Comparison of ENCODE assay signal across 8 mouse cellular contexts in genomic region chr2:6322938-6323521, GRCm38 (mm10). TPM values are rescaled to one million over a fixed set of nuclear protein-coding genes. Genes with fewer than 3 reads are reported as not detected.
DNase-seq lines count a peak whose midpoint lies in the region; ATAC-seq lines count a peak whose summit lies in the region.

No protein-coding gene starts in this region.

- under 1% methylated on average over 50 of the region's 70 CpGs for whole genome bisulfite sequencing in hindbrain, embryonic 14.5 days

- H3K27me3 ChIP-seq in hindbrain, embryonic 14.5 days (ENCODE audit: control insufficient read depth, insufficient read depth, low read length), result no peaks in the 10 kb centered on the region

- peak overlapping the region; percentile 80 for H3K4me2 ChIP-seq in hindbrain, embryonic 14.5 days (replicated peaks)

- ATAC-seq in hindbrain, embryonic 14.5 days (ENCODE audit: low FRiP score), result peak; percentile 82
- peak; percentile 33 for ATAC-seq in megakaryocyte, adult 5-6 weeks (ENCODE audit: poor library complexity, severe bottlenecking)

- H3K9ac ChIP-seq in hindbrain, embryonic 14.5 days, result peak overlapping the region; percentile 99

- intact Hi-C loops in left cerebral cortex, postnatal 10 days (cut with DNase I), result loop anchor here (2.0 kb wide), 1 partner anchor 102 kb away; no protein-coding TSS in a partner anchor

- no peaks in the 10 kb centered on the region for H3K9me3 ChIP-seq in hindbrain, embryonic 14.5 days (ENCODE audit: control insufficient read depth, low read length)

- peak; percentile 33 for DNase-seq in T-cell, adult 2 months (ENCODE audit: low spot score)
- DNase-seq in cerebellum, adult 9-10 months, result peak; percentile 55
- peak; percentile 23 to 26 for DNase-seq in frontal cortex, postnatal 14 days (ENCODE audit: low spot score in 2 of 2)
- DNase-seq in hindbrain, embryonic 14.5 days (ENCODE audit: low spot score), result peak; percentile 48
- peak; percentile 22 to 82 for DNase-seq in left cerebral cortex, postnatal 10 days (ENCODE audit: extremely low spot score in 1 of 2, low spot score in 2 of 2)
- peak; percentile 31 to 44 for DNase-seq in right cerebral cortex, adult 2 months (ENCODE audit: low spot score in 2 of 2)
- peak; percentile 46 for DNase-seq in urinary bladder, postnatal 25 days (ENCODE audit: low spot score)

- peak overlapping the region; percentile 93 for H3K4me3 ChIP-seq in hindbrain, embryonic 14.5 days (replicated peaks; ENCODE audit: low read length)

- no peaks in the 10 kb centered on the region for H3K36me3 ChIP-seq in hindbrain, embryonic 14.5 days (replicated peaks; ENCODE audit: control insufficient read depth, insufficient read depth)

- H3K27ac ChIP-seq in hindbrain, embryonic 14.5 days, result peak overlapping the region; percentile 97

- H3K4me1 ChIP-seq in hindbrain, embryonic 14.5 days (replicated peaks; ENCODE audit: control insufficient read depth, insufficient read depth, low read length), result peaks cover 25% of the 10 kb centered on the region

RNA-seq across cellular contexts. Expression of gene Usp6nl, which starts 0.6 kb away (rescaled TPM):
- 9.5 and 9.9 TPM in 2 replicates for polyA plus RNA-seq in hindbrain, embryonic 14.5 days (2014; fragmentation: Nextera tagmentation; extraction: Ambion mirVana)
- 10 to 100 TPM; 30.1 to 30.7 TPM for total RNA-seq in left cerebral cortex, postnatal 10 days (2021)
- 7.3 and 8.2 TPM in 2 replicates for total RNA-seq in megakaryocyte, adult 5-6 weeks (2015)
- total RNA-seq in megakaryocyte, adult 5-6 weeks (2017), result 6.1 and 7.2 TPM in 2 replicates

Comparison
In these comparisons a context has a peak if more than half of its experiments do, and no peak if none do; other contexts are left out.
1. Peak in every context shown above with its lines: DNase-seq, ATAC-seq, H3K4me3 ChIP-seq and H3K27ac ChIP-seq.